Mouse (Mus musculus): ENCODE measurements around the gene Hoxb3. TPM values are rescaled to one million over a fixed set of nuclear protein-coding genes. Genes with fewer than 3 reads are reported as not detected.

Gene Hoxb3
- polyA plus RNA-seq, 1 experiment from 2014 or later = not detected

- Histone ChIP-seq H3K4me3 (no peak overlapping the region; the same call in 1 of the 2 replicates), H3K27me3 (peaks cover 100% of the 10 kb centered on the region), H3K27ac (no peak overlapping the region), H3K4me1 (peaks cover 7% of the 10 kb centered on the region; the same call in 1 of the 2 replicates), H3K4me2 (no peak overlapping the region), H3K9ac (no peak overlapping the region), H3K36me3 (ENCODE audit: poor library complexity, severe bottlenecking) (no peaks in the 10 kb centered on the region), H3K9me3 (replicated peaks) (no peaks in the 10 kb centered on the region)
- 1% methylated on average over 35 of the region's 35 CpGs for WGBS
- no peak for ATAC-seq
Measured at GRCm38 (mm10) chr11:96300354-96301063, 22.6 kb upstream of the Hoxb3 start.

DNA sequence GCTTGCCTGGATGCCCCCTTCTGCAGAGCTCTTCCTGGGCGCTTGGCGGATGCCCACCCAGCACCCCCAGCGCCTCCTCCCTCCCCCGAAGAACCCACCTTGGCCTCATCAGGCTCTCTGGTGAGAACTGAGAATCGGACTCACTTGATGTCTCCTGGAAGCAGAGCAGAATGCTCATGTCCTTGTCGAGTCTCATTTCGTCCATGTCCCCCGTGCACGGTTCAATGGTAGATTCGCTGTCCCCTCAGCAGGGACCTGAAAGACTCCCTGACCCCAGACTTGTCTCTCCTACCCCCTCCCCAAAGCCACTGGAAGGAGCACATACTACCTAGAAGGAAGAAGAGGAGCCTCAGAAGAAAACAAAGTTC is 22.1 kb upstream of the Hoxb3 start:
- WGBS = 2% methylated on average over 10 of the region's 10 CpGs
- no peak overlapping the region for H3K9ac ChIP-seq

GRCm38 (mm10) chr11:96301837-96302236 is 21.3 kb upstream of the Hoxb3 start:
- H3K27ac ChIP-seq = no peak overlapping the region
- ATAC-seq = no peak
- peaks cover 100% of the 10 kb centered on the region for H3K27me3 ChIP-seq
- H3K9me3 ChIP-seq (replicated peaks) = no peaks in the 10 kb centered on the region
- no peak overlapping the region for H3K4me2 ChIP-seq
- H3K4me3 ChIP-seq = no peak overlapping the region
- H3K36me3 ChIP-seq (ENCODE audit: poor library complexity, severe bottlenecking) = no peaks in the 10 kb centered on the region
- H3K9ac ChIP-seq = no peak overlapping the region
- peaks cover 7% of the 10 kb centered on the region; the same call in 1 of the 2 replicates for H3K4me1 ChIP-seq
- 2% methylated on average over 15 of the region's 15 CpGs for WGBS

More for the DNA sequence above, 22.1 kb upstream of the Hoxb3 start:
- Histone ChIP-seq H3K4me1 (peaks cover 7% of the 10 kb centered on the region; the same call in 1 of the 2 replicates), H3K27ac (no peak overlapping the region), H3K27me3 (peaks cover 100% of the 10 kb centered on the region), H3K36me3 (ENCODE audit: poor library complexity, severe bottlenecking) (no peaks in the 10 kb centered on the region), H3K4me3 (no peak overlapping the region), H3K9me3 (replicated peaks) (no peaks in the 10 kb centered on the region), H3K4me2 (no peak overlapping the region)
- ATAC-seq = no peak

- Histone ChIP-seq H3K4me3 (no peak overlapping the region), H3K27me3 (peaks cover 100% of the 10 kb centered on the region), H3K4me1 (peaks cover 7% of the 10 kb centered on the region; the same call in 1 of the 2 replicates), H3K36me3 (ENCODE audit: poor library complexity, severe bottlenecking) (no peaks in the 10 kb centered on the region), H3K9ac (no peak overlapping the region), H3K9me3 (replicated peaks) (no peaks in the 10 kb centered on the region), H3K4me2 (no peak overlapping the region), H3K27ac (no peak overlapping the region)
- WGBS = 2% methylated on average over 23 of the region's 23 CpGs
- no peak for ATAC-seq
Measured at GRCm38 (mm10) chr11:96302381-96303150, 20.6 kb upstream of the Hoxb3 start.

- Histone ChIP-seq H3K9me3 (replicated peaks) (no peaks in the 10 kb centered on the region), H3K9ac (no peak within 1 kb of the TSS), H3K36me3 (ENCODE audit: poor library complexity, severe bottlenecking) (no peaks in the 10 kb centered on the region), H3K27ac (no peak within 1 kb of the TSS), H3K4me3 (no peak within 1 kb of the TSS), H3K27me3 (peaks cover 100% of the 10 kb centered on the region), H3K4me2 (no peak within 1 kb of the TSS), H3K4me1 (peaks cover 7% of the 10 kb centered on the region; the same call in 1 of the 2 replicates)
- no peak for ATAC-seq
- WGBS = 1% methylated on average over 69 of the region's 69 CpGs
Measured at GRCm38 (mm10) chr11:96303151-96304099, 19.7 kb upstream of the Hoxb3 start, which contains the start of gene Hoxb5. Gene Hoxb5, plus strand, starts transcription at chr11:96303336.

GRCm38 (mm10) chr11:96304381-96305195 is 18.5 kb upstream of the Hoxb3 start:
- Histone ChIP-seq H3K4me3 (no peak overlapping the region), H3K27ac (no peak overlapping the region), H3K36me3 (ENCODE audit: poor library complexity, severe bottlenecking) (no peaks in the 10 kb centered on the region), H3K9ac (no peak overlapping the region), H3K4me1 (peaks cover 7% of the 10 kb centered on the region; the same call in 1 of the 2 replicates), H3K27me3 (peaks cover 100% of the 10 kb centered on the region), H3K9me3 (replicated peaks) (no peaks in the 10 kb centered on the region), H3K4me2 (no peak overlapping the region)
- no peak for ATAC-seq
- 3% methylated on average over 38 of the region's 38 CpGs for WGBS

- Histone ChIP-seq H3K9me3 (replicated peaks) (no peaks in the 10 kb centered on the region), H3K9ac (no peak overlapping the region), H3K27me3 (peaks cover 100% of the 10 kb centered on the region), H3K4me1 (peaks cover 7% of the 10 kb centered on the region; the same call in 1 of the 2 replicates), H3K4me3 (no peak overlapping the region), H3K36me3 (ENCODE audit: poor library complexity, severe bottlenecking) (no peaks in the 10 kb centered on the region), H3K27ac (no peak overlapping the region), H3K4me2 (no peak overlapping the region)
- WGBS = 14% methylated on average over 6 of the region's 6 CpGs
- no peak for ATAC-seq
Measured at GRCm38 (mm10) chr11:96305505-96306182, 17.5 kb upstream of the Hoxb3 start.

DNA sequence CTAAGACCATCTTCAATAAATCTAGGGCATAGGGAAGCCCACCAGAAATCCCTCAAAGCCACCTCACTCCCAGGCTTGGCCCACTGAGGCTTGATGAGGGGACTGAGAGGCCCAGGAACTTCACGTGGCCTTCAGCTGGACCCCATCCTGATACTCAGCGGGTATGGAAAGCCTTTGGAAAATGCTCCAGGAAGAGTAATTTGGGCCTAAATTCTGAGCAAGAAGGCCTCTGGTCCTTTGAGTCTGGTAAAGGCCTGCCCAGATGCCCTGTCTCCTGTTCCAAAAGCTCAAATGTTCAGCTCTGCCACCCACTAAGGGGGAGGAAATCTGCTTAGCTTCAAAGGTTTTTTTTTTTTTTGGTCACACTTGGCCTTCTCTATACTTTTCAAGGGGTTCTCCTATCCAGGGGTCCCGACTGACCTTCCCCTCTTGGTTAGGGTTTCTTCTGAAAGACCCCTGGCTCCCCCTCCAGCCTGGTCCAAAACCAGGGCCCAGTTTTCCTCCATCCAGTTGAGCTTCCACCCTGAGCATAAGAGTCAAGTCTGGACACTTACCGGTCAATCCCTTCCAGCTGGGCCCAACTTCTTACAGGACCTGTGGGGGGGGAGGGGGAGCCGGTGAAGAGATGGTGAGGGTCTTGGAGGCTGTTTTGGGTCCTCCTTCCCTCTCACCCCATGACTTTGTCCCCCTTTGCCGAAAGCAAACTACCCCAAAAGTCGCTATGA is 16.8 kb upstream of the Hoxb3 start:
- Histone ChIP-seq H3K4me2 (no peak overlapping the region), H3K4me3 (no peak overlapping the region), H3K27ac (no peak overlapping the region), H3K27me3 (peaks cover 100% of the 10 kb centered on the region), H3K9me3 (replicated peaks) (no peaks in the 10 kb centered on the region), H3K9ac (no peak overlapping the region), H3K36me3 (ENCODE audit: poor library complexity, severe bottlenecking) (no peaks in the 10 kb centered on the region), H3K4me1 (peaks cover 7% of the 10 kb centered on the region; the same call in 1 of the 2 replicates)
- ATAC-seq = no peak
- 7% methylated on average over 7 of the region's 7 CpGs for WGBS

GRCm38 (mm10) chr11:96306908-96307269 is 16.2 kb upstream of the Hoxb3 start:
- Histone ChIP-seq H3K9ac (no peak overlapping the region), H3K4me3 (no peak overlapping the region), H3K9me3 (replicated peaks) (no peaks in the 10 kb centered on the region), H3K36me3 (ENCODE audit: poor library complexity, severe bottlenecking) (no peaks in the 10 kb centered on the region), H3K27me3 (peaks cover 100% of the 10 kb centered on the region), H3K27ac (no peak overlapping the region), H3K4me1 (peaks cover 7% of the 10 kb centered on the region; the same call in 1 of the 2 replicates), H3K4me2 (no peak overlapping the region)
- WGBS = 3% methylated on average over 13 of the region's 13 CpGs
- ATAC-seq = no peak

DNA sequence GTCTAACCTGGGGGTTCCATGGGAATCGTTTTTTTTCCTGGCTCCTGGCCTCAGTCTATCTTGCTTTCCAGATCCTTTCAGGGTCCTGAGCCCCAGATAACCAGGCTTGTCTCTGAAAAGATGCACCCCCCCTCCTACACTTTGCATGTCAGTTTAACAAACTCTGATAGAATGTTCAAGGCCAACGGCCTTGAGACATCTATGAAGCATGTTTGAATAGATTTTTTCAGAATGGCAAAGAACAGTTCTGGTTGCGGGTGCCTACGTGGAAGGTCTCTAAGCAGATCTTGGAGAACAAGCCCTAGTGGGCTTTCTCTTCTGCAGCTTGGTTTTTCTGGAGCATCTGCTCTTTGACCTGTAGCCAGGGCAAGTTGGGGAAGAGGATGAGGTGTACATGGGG is 14.4 kb upstream of the Hoxb3 start:
- Histone ChIP-seq H3K36me3 (ENCODE audit: poor library complexity, severe bottlenecking) (no peaks in the 10 kb centered on the region), H3K9me3 (replicated peaks) (no peaks in the 10 kb centered on the region), H3K9ac (no peak overlapping the region), H3K4me3 (no peak overlapping the region), H3K27ac (no peak overlapping the region), H3K4me2 (no peak overlapping the region), H3K4me1 (peaks cover 2% of the 10 kb centered on the region; the same call in 1 of the 2 replicates), H3K27me3 (peaks cover 100% of the 10 kb centered on the region)
- WGBS = 13% methylated on average over 4 of the region's 4 CpGs
- no peak for ATAC-seq
